Mouse (Mus musculus) cerebellum, adult 8-10 months (tissue): ENCODE results near the gene Fkbp8.
A peak's percentile ranks its signal among the peaks of the same experiment; 100 is the strongest.

ENCODE experiments used
- DNase-seq: peaks from one replicate; pipeline ENCODE4 v3.0.0; 2022

Gene Fkbp8

DNA sequence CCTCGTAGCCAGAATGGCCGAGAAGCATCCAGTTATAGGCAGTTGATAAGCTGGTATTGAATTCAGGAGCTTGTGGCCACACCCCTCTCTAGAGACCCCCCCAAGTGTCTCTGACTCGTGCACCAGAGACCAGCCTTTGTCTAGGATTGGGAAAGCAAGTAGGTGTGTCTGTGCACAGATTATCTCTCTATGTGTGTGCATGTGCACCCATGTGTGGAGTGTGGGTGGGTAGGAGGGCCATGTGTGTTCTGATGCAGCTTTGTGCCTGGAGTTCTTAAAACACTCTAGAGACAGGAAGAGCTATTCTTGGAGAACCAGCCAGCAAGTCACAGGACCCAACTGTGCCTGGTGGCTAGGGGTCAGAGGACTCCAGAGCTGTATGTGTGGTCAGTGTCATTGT is 33.0 kb downstream of the Fkbp8 start:
- no peak for DNase-seq

DNA sequence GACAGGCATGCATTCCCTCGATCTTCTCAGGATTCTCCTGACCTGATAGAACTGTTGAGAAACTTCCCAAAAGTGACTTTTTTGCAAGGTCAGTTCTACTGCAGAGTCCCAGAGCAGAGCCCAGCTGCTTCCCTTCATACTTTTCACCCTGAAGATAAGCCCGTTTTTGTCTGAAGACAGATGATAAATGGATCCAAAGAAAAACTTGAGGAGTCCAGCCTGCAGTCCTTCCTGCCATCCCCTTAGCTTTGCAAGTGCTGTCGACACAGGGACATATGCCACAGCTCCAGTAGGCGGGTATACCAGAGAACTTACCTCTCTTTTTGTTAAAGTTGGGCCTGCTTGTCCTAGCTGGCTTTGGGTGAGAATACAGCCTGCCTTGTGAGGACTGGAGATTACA is 33.8 kb downstream of the Fkbp8 start:
- no peak for DNase-seq

DNA sequence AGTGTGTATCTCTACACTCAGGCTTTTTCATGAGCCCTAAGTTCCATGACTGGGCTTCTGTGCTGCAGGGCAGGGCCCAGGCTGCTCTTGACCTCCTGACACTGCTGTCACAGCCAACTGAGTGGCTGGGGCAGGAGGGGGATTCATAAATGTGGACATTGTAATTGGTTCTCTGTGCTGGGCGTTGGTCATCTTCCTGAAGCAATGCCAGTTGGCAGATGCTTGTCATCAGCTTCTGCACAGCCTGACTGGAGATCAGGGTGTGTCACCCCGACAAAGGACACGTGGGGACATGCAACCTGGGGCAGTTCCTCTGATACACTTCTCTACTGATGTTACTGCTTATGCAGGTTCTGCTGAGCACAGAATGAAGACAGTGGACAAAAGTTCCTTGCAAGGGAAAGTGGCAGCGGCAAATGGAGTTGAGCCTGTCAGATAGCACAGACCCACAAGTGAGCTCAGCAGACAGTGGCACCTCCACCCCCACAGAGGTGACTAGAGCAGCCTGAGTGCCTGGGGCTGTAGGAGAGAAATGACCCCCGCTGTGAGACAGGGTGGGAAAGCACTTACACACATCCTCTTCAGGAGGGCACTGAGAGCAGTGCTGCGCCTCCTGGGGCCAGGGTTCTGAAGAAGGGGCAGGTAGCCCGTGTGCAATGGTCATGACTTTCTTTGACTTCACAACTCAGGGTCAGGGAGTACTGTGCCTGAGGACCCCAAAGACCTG is 34.4 kb downstream of the Fkbp8 start:
- no peak for DNase-seq

DNA sequence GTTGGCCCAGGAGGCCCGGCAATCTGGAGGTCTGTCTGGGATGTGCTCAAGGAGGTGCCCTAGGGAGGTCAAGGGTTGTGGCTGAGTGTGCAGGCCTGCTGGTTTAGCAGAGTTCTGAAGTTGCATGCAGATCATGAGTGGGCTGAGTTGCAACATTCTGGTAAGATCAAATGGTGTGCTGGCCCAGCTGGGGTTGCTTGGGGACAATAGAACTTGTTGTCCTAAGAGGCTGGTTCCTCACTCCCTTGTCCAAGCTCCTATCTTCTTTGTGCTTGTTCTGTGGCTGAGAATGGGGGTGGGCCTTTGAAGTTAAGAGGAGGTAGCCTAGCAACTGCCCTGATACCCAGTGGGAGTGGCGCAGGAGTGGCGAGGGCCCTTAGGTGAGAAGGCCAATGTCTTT is 35.3 kb downstream of the Fkbp8 start:
- DNase-seq: no peak

DNA sequence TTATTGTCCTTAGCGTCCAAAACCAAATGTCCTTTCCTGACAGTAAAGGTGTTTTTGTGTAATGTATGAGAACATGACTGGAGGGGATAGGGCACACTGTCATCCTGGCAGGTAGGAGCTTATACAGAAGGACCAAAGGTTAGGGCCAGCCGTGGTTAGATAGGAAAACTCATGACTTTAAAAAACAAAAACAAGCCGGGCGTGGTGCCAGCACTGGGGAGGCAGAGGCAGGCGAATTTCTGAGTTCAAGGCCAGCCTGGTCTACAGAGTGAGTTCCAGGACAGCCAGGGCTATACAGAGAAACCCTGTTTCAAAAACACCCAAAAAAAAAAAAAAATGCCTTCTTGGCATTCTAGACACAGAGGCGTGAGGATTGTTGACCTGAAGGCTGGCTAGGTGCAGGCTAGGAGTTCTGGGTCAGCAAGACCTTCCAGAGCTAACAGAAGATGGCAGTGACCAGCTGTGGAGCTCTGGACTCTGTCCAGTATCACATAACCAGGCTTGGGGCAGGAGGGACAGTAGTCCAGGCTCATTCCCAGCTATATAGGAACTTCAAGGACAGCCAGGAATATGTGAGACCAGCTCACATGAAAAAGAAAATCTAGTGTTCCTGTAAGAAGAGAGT is 36.4 kb downstream of the Fkbp8 start:
- no peak for DNase-seq

DNA sequence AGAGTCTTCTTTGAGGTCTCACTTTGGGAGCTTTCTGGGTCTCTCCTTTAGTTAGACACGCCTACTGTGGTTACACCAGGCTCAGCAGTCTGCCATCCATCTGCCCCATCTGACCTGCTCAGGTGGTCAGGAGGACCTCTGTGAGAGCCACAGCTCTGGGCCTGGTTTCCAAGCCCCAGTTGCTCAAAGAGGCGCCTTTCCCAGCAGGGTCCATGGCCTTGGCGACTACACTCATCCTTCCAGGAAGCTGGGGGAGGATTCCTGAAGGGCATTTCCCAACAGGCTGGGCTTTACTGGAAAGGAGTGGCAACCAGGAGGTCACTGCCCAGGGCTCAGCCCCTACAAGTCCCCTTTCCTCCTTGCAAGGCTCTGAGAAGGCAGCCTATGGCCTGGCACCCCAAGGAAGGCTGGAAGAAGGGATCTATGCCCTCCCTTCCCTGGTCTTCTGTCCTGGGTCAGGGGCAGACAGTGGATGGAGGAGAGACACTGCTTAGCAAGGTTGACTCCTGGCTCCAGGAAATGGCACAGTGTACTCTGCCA is 37.2 kb downstream of the Fkbp8 start:
- DNase-seq: no peak

DNA sequence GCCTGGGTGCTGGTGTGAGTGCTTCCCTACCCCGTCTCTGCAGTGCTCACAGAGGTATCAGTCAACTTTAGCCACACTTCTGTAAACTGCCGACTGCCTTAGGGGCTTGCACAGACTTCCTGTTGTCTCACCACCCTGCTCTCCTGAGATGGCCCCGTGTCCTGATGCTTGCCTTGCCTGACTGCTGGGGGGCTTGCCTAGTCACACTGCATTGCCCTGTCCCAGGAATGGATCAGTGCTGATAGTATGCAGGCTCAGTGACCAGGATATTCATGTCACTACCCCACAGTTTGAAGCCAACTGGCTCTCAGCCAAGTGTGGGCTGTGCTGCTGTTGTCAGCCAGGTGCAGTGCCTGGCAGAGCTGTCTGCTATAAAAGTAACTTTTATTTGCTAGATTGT is 38.0 kb downstream of the Fkbp8 start:
- no peak for DNase-seq

DNA sequence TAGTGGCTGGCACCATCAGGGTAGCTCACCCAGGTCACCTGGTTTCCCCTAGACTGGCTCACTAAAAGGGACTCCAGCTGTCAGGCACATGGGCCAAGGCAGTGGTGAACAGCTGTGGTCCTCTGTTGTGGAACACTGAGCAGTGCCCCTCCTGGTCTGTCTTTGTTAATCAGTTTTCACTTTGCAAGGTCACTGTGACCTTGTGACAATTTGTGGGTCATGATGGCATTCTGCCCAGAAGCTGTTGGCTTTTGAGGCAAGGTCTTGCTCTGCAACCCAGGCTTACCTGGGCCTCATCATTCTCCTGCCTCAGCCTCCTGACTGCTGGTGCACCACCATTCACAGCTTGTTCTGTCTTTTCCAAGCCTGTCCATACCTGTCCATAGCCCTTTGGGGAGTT is 42.8 kb downstream of the Fkbp8 start:
- DNase-seq: no peak

DNA sequence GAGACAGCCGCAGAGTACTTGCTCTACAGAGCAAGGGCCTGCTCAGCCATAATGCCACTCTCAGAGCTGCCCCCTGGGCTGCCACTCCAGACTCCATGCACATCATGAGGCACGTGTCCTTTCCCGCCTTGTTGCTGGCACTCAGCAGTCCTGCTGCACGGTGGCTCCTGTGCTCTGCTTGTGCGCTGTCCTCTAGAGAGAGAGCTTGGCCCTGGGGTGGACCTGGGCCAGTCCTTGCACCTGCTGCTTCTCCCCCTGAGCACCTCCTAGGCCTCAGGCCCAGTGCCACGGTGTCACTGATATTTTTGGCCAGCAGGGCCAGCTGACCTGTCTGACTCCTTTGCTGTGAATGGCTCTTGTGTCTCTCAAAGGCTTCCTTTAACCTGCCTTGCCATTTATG is 43.5 kb downstream of the Fkbp8 start:
- DNase-seq: peak; percentile 57

DNA sequence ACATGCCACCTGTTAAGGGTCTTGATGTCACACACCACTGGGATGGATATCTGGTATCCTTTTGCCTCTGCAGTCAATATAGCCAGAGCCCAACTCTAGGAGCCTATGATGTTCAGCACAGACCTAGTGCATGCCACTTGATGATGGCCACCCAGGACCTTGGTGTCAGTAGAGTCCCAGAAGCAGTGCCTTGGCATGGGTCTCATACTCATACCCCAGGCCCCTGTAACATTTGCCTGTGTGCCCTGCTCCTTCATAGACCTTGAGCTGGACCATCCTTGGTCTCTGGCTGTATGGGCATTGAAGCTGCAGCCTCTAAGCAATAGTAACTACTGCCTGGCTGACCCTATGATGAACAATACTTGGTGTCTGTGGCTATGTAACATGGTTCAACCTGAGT is 46.8 kb downstream of the Fkbp8 start:
- DNase-seq: no peak

DNA sequence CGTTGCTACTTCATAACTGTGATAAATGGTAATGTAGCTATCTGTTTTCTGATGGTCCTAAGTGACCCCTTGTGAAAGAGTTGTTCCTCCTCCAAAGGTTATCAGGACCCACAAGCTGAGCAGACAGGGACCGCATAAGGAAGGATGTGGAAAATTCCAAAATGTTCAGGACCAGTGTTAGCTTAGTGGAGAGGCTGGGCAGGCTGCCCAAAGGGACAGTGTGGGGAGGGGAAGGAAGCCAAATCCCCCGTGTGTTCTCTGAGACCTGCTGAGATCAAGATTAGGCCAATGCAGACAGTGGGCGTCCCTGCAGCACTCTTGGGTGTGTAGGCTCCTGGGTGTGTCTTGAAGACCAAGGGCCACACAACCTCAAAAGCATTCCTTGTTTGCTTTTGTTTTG is 47.4 kb downstream of the Fkbp8 start:
- DNase-seq: peak; percentile 64

DNA sequence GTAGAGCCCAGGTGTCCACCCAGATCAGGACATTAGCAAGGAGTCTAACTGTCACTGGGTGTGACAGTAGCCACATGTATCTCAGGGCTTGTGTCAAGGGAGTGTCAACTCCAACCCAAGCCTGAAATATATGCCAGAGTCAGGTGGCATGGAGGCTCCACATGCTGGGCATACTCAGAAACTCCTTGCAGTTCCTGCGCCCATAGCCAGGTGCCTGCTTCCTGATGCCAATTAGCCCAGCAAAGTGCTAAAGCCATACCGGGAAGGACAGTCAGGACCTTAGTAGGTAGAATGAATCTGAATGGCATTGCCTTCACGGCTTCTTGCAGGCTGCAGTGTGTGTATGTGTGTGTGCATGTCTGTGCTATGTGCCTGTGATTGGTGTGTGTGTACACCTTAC is 49.7 kb downstream of the Fkbp8 start:
- no peak for DNase-seq

DNA sequence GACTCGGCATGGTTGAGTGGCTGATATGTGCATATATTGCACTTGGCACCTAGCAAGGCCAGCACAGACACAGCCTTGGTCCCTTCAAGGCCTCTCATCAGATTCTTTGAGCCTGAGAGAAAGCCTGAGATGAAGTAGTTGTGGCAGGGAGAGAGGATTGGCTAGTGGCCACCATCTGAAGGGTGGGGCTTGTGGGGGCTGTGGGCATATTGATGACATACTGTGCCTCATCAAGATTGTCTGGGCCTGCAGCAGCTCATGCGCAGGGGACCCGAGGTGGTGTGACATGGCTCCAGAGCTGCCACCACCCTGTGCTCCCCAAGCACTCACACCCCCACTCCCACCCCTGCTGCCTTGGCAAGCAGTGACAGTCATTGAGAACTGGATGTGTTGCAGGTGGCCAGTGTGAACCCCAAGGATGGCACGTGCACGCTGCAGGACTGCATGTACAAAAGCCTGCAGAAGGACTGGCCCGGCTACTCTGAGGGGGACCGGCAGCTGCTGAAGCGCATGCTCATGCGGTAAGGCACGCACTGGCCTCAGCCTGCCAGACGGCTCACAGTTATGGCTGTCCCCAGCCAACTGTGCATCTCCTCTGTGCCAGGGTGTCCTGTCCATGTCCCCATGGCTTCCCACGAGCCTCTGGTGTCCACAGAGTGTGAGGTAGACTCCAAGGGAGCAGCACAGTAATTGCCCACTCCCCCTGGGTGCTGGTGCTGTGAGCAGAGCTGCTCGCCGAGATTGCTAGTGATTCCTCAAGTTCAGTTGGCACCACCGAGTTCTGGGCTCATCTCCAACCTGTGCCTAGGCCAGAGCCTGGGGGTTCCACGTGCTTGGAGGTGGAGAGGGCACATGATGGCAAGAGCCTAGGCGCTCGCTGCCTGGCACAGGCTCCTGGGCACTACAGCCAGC is 56.2 kb downstream of the Fkbp8 start:
- DNase-seq: peak; percentile 72

DNA sequence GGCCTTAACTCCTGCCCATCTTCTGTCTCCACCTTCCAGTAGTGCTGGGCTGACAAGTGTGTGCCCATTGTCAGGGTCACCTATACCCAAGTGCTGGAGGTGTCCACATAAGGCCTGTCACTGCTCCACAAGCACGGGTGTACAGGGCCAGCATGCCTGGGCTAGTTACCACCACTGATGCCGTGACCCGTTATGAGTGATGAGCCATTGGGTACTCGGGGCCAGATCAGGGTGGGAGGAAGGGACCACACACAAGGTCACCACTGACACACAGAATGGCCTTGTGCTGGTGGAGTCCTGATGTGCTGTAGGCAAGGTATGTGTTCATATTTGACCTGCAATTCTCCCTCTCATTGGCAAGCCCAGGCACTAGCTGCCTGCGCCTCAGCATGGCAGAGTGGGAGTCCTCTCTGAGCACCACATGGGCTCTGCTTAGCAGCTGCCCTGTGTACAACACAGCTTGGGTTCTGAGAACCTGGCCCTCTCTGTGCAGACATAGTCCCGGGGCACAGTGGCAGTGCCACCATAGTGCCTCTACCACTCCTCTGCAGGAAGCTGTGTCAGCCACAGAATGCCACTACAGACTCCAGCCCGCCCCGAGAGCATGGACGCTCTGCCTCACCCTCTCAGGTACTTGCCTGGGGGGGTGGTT is 57.2 kb downstream of the Fkbp8 start:
- DNase-seq: no peak
